Mouse (Mus musculus) ES-CJ7 (cell line): ENCODE results near the gene 4931409K22Rik.

Experiments
- DNase-seq: peaks from one replicate; pipeline ENCODE4 v3.0.0; 2011; ENCODE audit warnings: low read depth, low spot score

The 4931409K22Rik gene

GRCm38 (mm10) chr5:24540387-24541143, 16.0 kb downstream of the 4931409K22Rik start, which contains the start of gene Asb10:
Gene Asb10 (minus strand): TSS chr5:24540978.
- no peak for DNase-seq

GRCm38 (mm10) chr5:24539571-24540296, 16.9 kb downstream of the 4931409K22Rik start:
- no peak for DNase-seq

GRCm38 (mm10) chr5:24537618-24538017, 19.0 kb downstream of the 4931409K22Rik start:
- no peak for DNase-seq

- no peak for DNase-seq
Observed at GRCm38 (mm10) chr5:24536511-24536910, 20.1 kb downstream of the 4931409K22Rik start.

- no peak for DNase-seq
Observed at GRCm38 (mm10) chr5:24535731-24536130, 20.9 kb downstream of the 4931409K22Rik start.

- DNase-seq, result no peak
Observed at GRCm38 (mm10) chr5:24534292-24534691, 22.3 kb downstream of the 4931409K22Rik start.

GRCm38 (mm10) chr5:24533391-24533790, 23.2 kb downstream of the 4931409K22Rik start:
- DNase-seq, result peak; percentile 64

GRCm38 (mm10) chr5:24530042-24530689, 26.4 kb downstream of the 4931409K22Rik start:
- peak; percentile 87 for DNase-seq

- no peak for DNase-seq
Observed at GRCm38 (mm10) chr5:24527780-24528179, 28.8 kb downstream of the 4931409K22Rik start.

GRCm38 (mm10) chr5:24526889-24527230, 29.7 kb downstream of the 4931409K22Rik start, which contains the start of gene Gbx1:
Gene Gbx1 (minus strand): TSS chr5:24527202.
- no peak for DNase-seq

GRCm38 (mm10) chr5:24526190-24526888, 30.3 kb downstream of the 4931409K22Rik start:
- DNase-seq, result no peak

GRCm38 (mm10) chr5:24525360-24526189, 31.0 kb downstream of the 4931409K22Rik start:
- no peak for DNase-seq

GRCm38 (mm10) chr5:24524522-24524921, 32.1 kb downstream of the 4931409K22Rik start:
- DNase-seq, result peak; percentile 40

- DNase-seq, result peak; percentile 53
Observed at GRCm38 (mm10) chr5:24523806-24524205, 32.8 kb downstream of the 4931409K22Rik start.

- DNase-seq, result no peak
Observed at GRCm38 (mm10) chr5:24521366-24521765, 35.2 kb downstream of the 4931409K22Rik start.

- DNase-seq, result peak; percentile 93
Observed at GRCm38 (mm10) chr5:24512271-24512670, 44.3 kb downstream of the 4931409K22Rik start.

GRCm38 (mm10) chr5:24510635-24511034, 46.0 kb downstream of the 4931409K22Rik start:
- peak; percentile 80 for DNase-seq

GRCm38 (mm10) chr5:24508406-24508805, 48.2 kb downstream of the 4931409K22Rik start:
- peak; percentile 62 for DNase-seq

- no peak for DNase-seq
Observed at GRCm38 (mm10) chr5:24505513-24505912, 51.1 kb downstream of the 4931409K22Rik start.

- DNase-seq, result peak; percentile 41
Observed at GRCm38 (mm10) chr5:24502786-24503185, 53.8 kb downstream of the 4931409K22Rik start.

GRCm38 (mm10) chr5:24500851-24501250, 55.8 kb downstream of the 4931409K22Rik start:
- DNase-seq, result no peak
